Mouse (Mus musculus): ENCODE data around the gene Marc1. TPM values are rescaled to one million over a fixed set of nuclear protein-coding genes. Genes with fewer than 3 reads are reported as not detected.
A peak's percentile ranks its signal among the peaks of the same experiment; 100 is the strongest.

Marc1 gene
- polyA plus RNA-seq, 1 experiment: 0.15 TPM

DNA sequence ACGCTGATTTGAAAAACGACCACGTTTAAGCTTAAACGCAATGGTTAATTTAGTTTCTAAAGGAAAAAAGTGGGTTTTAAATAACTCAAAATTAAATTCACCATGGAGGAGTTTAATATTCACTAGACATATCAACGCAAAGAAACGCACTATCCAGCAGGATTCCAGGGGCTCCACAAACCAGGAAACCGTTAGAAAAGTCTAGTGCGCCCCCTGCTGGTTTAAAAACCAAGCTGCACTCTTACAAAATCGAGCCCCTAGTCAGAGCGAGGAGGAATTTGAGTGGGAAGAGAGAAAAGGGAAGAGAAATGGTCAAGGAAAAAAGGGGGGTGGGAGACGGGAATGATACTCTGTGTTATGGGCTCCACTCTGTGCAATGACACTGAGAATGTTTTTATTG lies 14.0 kb upstream of the Marc1 start:
- no peak overlapping the region for H3K27ac ChIP-seq (ENCODE audit: insufficient read depth, low read length)
- H3K4me3 ChIP-seq (ENCODE audit: insufficient read depth, low read length): no peak overlapping the region
- H3K4me1 ChIP-seq (ENCODE audit: control insufficient read depth, insufficient read depth, low read length): no peaks in the 10 kb centered on the region
- peak; percentile 54; the same call in 1 of the 2 replicates for TF ChIP-seq CTCF (IDR thresholded peaks at IDR 0.05; ENCODE audit: extremely low read depth, insufficient read depth, low read length)
- TF ChIP-seq POLR2A (IDR thresholded peaks at IDR 0.05; ENCODE audit: extremely low read depth, insufficient read depth, low read length): no peak

DNA sequence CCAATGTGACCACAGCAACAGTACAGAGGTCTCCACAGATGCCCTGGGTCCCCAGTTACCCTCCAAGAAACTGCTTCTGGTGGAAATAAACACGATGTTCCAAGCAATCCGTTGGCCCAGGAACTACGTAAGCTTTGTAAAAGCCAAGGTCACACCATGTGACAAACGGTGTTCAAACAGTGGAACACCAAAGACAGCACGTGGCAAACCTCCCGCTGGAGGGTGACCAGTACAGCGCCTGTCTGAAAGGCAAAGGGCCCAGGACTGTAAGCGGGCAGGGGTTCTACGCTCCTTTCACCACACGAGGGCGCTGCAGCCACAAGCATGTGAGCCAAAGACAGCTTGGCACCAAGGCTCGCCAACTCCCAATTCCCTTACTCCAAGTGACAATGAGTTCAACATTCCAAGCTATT lies 13.3 kb upstream of the Marc1 start:
- Histone ChIP-seq H3K4me3 (ENCODE audit: insufficient read depth, low read length) (no peak overlapping the region), H3K4me1 (ENCODE audit: control insufficient read depth, insufficient read depth, low read length) (no peaks in the 10 kb centered on the region), H3K27ac (ENCODE audit: insufficient read depth, low read length) (no peak overlapping the region)
- peak; percentile 96 for TF ChIP-seq CTCF (IDR thresholded peaks at IDR 0.05; ENCODE audit: extremely low read depth, insufficient read depth, low read length)
- TF ChIP-seq POLR2A (IDR thresholded peaks at IDR 0.05; ENCODE audit: extremely low read depth, insufficient read depth, low read length): no peak

DNA sequence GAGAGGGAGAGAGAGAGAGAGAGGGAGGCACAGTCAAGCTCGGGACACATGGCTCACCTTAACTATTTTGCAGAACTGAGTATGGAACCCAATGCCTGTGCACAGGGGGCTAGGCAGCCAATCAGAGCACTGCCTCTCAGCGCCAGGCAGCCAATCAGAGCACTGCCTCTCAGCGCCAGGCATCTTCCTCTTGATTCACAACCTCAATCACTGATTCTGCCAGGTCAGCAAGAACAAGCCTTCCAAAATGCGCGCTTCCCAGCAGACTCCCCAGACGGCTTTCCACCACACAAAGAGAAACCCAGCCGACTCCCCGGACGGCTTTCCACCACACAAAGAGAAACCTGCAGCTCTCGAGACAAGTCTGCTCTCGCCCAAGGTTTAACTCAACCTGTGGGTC lies 11.6 kb upstream of the Marc1 start:
- H3K27ac ChIP-seq (ENCODE audit: insufficient read depth, low read length): no peak overlapping the region
- H3K4me1 ChIP-seq (ENCODE audit: control insufficient read depth, insufficient read depth, low read length): no peaks in the 10 kb centered on the region
- TF ChIP-seq CTCF (IDR thresholded peaks at IDR 0.05; ENCODE audit: extremely low read depth, insufficient read depth, low read length) (no peak), POLR2A (IDR thresholded peaks at IDR 0.05; ENCODE audit: extremely low read depth, insufficient read depth, low read length) (no peak)
- no peak overlapping the region for H3K4me3 ChIP-seq (ENCODE audit: insufficient read depth, low read length)

DNA sequence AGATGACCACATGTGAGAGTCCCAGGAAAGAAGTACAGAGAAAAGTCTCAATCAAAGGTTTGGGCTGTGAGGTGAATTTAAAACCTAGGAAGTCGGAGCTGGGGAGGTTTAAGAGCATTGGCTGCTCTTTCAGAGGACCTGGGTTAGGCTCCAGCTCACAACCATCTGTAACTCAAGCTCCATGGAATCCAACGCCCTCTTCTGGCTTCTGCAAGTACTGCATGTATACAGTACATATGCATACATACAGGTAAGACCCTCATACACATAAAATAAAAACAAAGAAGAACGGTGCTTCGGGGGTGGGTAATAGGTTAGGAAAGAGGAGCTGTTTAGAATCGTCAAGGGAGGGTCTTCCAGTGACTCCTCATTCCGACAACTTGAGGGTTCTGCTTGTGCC lies 6.7 kb upstream of the Marc1 start:
- H3K4me1 ChIP-seq (ENCODE audit: control insufficient read depth, insufficient read depth, low read length): no peaks in the 10 kb centered on the region
- no peak for TF ChIP-seq POLR2A (IDR thresholded peaks at IDR 0.05; ENCODE audit: extremely low read depth, insufficient read depth, low read length)
- H3K27ac ChIP-seq (ENCODE audit: insufficient read depth, low read length): no peak overlapping the region
- H3K4me3 ChIP-seq (ENCODE audit: insufficient read depth, low read length): no peak overlapping the region

DNA sequence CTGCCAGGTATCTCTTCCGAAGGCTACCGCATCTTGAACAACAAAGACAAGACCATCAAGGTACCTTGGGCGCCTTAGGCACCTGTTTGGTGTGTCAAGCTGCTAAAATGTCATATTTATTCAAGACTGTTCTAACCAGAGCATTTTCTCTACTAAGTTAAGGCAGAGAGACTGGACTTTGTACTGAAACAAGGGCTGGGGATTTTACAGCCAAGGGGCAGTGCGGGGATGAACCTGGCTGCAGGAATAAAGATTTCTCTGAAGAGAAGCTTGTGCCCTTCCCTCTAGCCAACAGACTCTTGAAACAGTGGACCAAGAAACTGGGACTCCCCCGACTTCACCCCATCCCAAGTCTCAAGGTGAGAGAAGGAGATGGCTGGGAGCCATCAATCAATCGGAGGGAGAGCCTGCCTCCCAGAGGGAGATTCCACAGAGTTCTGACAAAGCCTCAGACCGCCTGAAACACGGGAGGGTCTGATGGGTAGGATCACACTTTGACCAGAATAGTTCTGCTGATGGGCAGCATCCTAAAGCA lies 670 bp upstream of the Marc1 start:
- H3K4me1 ChIP-seq (ENCODE audit: control insufficient read depth, insufficient read depth, low read length): no peaks in the 10 kb centered on the region
- TF ChIP-seq CTCF (IDR thresholded peaks at IDR 0.05; ENCODE audit: extremely low read depth, insufficient read depth, low read length): no peak
- no peak overlapping the region for H3K27ac ChIP-seq (ENCODE audit: insufficient read depth, low read length)
- no peak overlapping the region for H3K4me3 ChIP-seq (ENCODE audit: insufficient read depth, low read length)

DNA sequence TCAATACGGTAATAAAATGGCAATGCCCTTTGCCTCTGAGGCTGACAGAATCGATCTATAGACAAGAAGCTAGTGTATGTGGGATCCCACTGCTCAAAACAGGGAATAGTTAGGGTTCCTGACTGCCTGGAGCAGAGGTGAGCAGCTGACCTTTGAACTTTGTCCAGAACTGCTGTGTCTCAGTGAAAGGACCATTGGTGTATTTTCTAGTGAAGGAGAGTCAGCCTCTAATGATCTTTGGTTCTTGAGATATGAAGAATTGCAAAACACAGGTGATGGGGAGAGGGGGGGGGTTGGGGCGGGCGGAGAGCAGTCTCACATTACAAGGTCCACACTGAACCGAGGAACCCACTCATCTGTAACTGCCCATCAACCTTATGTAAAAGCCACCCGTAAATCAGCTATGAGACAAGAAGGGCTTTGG lies 1.5 kb downstream of the Marc1 start:
- TF ChIP-seq CTCF (IDR thresholded peaks at IDR 0.05; ENCODE audit: extremely low read depth, insufficient read depth, low read length) (no peak), POLR2A (IDR thresholded peaks at IDR 0.05; ENCODE audit: extremely low read depth, insufficient read depth, low read length) (no peak)
- no peak overlapping the region for H3K27ac ChIP-seq (ENCODE audit: insufficient read depth, low read length)
- H3K4me1 ChIP-seq (ENCODE audit: control insufficient read depth, insufficient read depth, low read length): no peaks in the 10 kb centered on the region
- H3K4me3 ChIP-seq (ENCODE audit: insufficient read depth, low read length): no peak overlapping the region

DNA sequence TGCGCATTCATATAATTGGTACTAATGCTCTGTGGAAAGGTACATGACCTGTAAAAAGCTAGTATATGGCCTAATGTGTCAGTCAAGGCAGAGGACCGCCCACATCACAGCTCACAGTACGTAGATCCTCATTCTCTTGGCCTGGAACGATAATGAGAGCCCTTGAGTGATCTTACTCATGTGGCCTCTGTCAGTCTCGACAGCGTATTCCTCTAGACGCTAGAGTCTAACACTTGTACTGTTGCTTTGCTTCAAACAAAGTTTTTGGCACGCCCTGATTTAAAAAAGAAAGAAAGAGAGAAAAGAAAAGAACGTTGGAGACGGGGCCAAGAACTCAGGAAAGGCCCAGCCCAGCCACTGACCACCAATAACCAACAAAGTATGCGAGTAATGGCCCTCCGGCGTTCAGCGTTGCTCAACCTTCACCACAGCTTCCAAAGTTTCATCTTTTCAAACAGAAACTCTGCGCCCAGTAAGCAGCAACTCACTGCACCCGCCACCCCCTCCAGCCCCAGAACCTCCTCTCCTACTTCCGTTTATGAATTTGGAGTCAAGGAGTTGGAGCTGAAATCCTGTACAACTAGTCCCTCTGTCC lies 2.6 kb downstream of the Marc1 start:
- TF ChIP-seq CTCF (IDR thresholded peaks at IDR 0.05; ENCODE audit: extremely low read depth, insufficient read depth, low read length) (no peak), POLR2A (IDR thresholded peaks at IDR 0.05; ENCODE audit: extremely low read depth, insufficient read depth, low read length) (no peak)
- Histone ChIP-seq H3K4me1 (ENCODE audit: control insufficient read depth, insufficient read depth, low read length) (no peaks in the 10 kb centered on the region), H3K4me3 (ENCODE audit: insufficient read depth, low read length) (no peak overlapping the region), H3K27ac (ENCODE audit: insufficient read depth, low read length) (no peak overlapping the region)

DNA sequence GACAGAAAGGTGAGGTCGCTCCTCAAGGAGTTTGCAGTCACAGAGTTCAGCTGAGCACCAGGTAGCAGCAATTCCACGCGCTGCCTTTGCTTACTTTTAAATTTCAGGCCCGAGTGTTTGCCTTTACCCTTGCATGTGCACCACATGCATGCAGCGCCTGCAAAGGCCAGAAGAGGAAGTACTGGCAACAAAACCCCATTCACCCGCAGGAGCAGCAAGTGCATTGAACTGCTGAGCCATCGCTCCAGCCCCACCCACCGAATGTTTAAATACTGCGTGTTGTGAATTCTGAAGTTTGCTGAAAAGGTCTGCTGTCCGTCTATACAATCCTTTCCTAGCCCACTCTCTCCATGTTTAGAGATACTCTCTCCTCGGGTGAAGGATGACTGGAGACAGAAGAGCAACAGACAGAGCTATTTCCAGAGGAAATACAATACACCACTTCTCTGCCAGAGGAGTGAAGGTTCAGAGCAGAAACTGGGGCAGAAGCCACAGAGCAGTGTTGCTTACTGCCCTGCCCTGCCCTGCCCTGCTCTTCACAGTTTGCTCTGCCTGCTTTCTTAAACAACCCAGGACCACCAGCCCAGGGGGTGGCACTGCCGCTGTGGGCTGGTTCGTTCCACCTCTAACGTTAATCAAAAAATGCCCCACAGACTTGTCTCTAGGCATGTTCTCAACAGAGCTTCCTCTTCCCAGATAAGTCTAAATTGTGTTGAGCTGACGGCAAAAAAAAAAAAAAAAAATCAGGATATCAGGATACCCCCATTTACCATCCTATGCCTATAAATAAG lies 3.3 kb downstream of the Marc1 start:
- TF ChIP-seq CTCF (IDR thresholded peaks at IDR 0.05; ENCODE audit: extremely low read depth, insufficient read depth, low read length): no peak
- no peak for TF ChIP-seq POLR2A (IDR thresholded peaks at IDR 0.05; ENCODE audit: extremely low read depth, insufficient read depth, low read length)
- H3K4me1 ChIP-seq (ENCODE audit: control insufficient read depth, insufficient read depth, low read length): no peaks in the 10 kb centered on the region

DNA sequence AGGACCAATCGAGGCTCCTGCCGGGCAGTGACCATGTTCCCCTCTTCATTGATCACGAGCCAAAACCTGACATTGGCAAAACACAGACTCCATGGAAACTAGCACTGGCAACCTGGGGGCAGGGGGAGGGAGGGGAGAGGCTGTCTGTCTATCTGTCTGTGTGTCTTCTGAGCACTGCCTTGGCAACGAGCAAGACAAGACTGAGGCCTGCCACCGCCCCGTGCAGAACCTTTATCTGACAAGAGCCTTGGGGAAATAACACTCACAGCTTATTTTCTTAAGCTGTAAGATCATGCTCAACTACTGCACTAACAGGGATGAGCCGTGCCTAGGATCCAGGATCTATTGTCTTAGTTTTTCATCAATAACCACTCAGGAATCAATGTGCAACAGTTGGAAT lies 4.0 kb downstream of the Marc1 start:
- H3K4me3 ChIP-seq (ENCODE audit: insufficient read depth, low read length): no peak overlapping the region
- no peaks in the 10 kb centered on the region for H3K4me1 ChIP-seq (ENCODE audit: control insufficient read depth, insufficient read depth, low read length)
- TF ChIP-seq POLR2A (IDR thresholded peaks at IDR 0.05; ENCODE audit: extremely low read depth, insufficient read depth, low read length) (no peak), CTCF (IDR thresholded peaks at IDR 0.05; ENCODE audit: extremely low read depth, insufficient read depth, low read length) (no peak)
- H3K27ac ChIP-seq (ENCODE audit: insufficient read depth, low read length): no peak overlapping the region

More for the DNA sequence above, 3.3 kb downstream of the Marc1 start:
- Histone ChIP-seq H3K4me3 (ENCODE audit: insufficient read depth, low read length) (no peak overlapping the region), H3K27ac (ENCODE audit: insufficient read depth, low read length) (no peak overlapping the region)

DNA sequence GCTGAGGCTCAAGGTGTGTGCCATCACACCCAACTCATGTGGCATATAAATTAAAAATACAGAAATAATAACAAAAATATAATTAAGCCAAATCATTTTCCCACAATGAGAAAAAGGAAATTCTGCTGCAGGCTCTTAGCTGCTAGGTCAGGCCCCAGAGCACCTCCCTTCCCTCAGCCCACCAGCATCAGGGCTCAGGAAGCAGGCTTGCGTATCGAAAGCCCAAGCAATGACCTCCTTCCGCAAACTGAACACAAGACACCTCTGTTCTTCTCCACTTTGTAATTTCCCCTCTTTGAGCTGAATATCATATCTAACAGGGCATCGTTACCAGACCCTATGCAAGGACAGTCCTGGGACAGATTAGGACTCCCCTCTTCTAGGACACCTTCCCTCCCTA lies 5.4 kb downstream of the Marc1 start:
- Histone ChIP-seq H3K27ac (ENCODE audit: insufficient read depth, low read length) (no peak overlapping the region), H3K4me1 (ENCODE audit: control insufficient read depth, insufficient read depth, low read length) (no peaks in the 10 kb centered on the region), H3K4me3 (ENCODE audit: insufficient read depth, low read length) (no peak overlapping the region)
- TF ChIP-seq POLR2A (IDR thresholded peaks at IDR 0.05; ENCODE audit: extremely low read depth, insufficient read depth, low read length) (no peak), CTCF (IDR thresholded peaks at IDR 0.05; ENCODE audit: extremely low read depth, insufficient read depth, low read length) (no peak)

Data from cortical plate, adult 2 months (tissue).